Mouse (Mus musculus) CH12.LX (cell line): ENCODE results near the gene Pax5. TPM values are rescaled to one million over a fixed set of nuclear protein-coding genes. Genes with fewer than 3 reads are reported as not detected.

Experiments
- DNase-seq: peaks from one replicate; pipeline ENCODE4 v3.0.0-alpha.2; 2013; ENCODE audit errors: extremely low read depth
- H3K27ac ChIP-seq: 2 replicates; pipeline ENCODE4 v1.5.1; 2012; ENCODE audit warnings: low read depth, mild to moderate bottlenecking, control low read depth, moderate library complexity; ENCODE audit not compliant: insufficient read depth
- H3K27me3 ChIP-seq: replicated peaks from 2 replicates; pipeline ENCODE3; 2012; ENCODE audit warnings: inconsistent platforms
- H3K36me3 ChIP-seq, 2 experiments: replicated peaks in 1 of 2; 2 replicates each; pipeline versions ENCODE3 to v1.6.1; 2012; ENCODE audit warnings: inconsistent platforms in 1 of 2, low read length in 1 of 2, mild to moderate bottlenecking in 1 of 2, mixed read lengths in 1 of 2, moderate library complexity in 1 of 2; ENCODE audit not compliant: control insufficient read depth in 1 of 2, insufficient read depth in 1 of 2
- H3K4me1 ChIP-seq, 2 experiments: 2 replicates each; pipeline ENCODE4 v1.6.1; 2012; ENCODE audit warnings: inconsistent platforms in 1 of 2, moderate library complexity in 1 of 2; ENCODE audit not compliant: insufficient read depth in 2 of 2, control insufficient read depth in 1 of 2
- H3K4me2 ChIP-seq: 2 replicates; pipeline ENCODE4 v1.6.1; 2012; ENCODE audit warnings: low read depth, mild to moderate bottlenecking, control low read depth; ENCODE audit not compliant: poor library complexity, insufficient read depth, severe bottlenecking
- H3K4me3 ChIP-seq, 3 experiments: fragments of 150-350 bp in 1 of 3; sonication (generic) in 1 of 3; replicated peaks in 1 of 3; 2 replicates each; pipeline versions ENCODE3 to v1.5.1; 2011 to 2012; ENCODE audit warnings: low read depth in 2 of 3, low read length in 2 of 3, mild to moderate bottlenecking in 2 of 3, moderate library complexity in 2 of 3, control low read depth in 1 of 3, improper control_type of control experiment in 1 of 3, inconsistent platforms in 1 of 3, mixed read lengths in 1 of 3; ENCODE audit not compliant: poor library complexity in 1 of 3
- H3K79me2 ChIP-seq: replicated peaks from 2 replicates; pipeline ENCODE4 v1.6.1; 2012; ENCODE audit warnings: mild to moderate bottlenecking, moderate library complexity; ENCODE audit not compliant: control insufficient read depth, poor library complexity, insufficient read depth, severe bottlenecking; ENCODE audit errors: extremely low read depth
- H3K9ac ChIP-seq: 2 replicates; pipeline ENCODE4 v1.6.1; 2012; ENCODE audit warnings: low read depth, mild to moderate bottlenecking, control low read depth, moderate library complexity; ENCODE audit not compliant: insufficient read depth
- H3K9me3 ChIP-seq: replicated peaks from 2 replicates; pipeline ENCODE3; 2012; ENCODE audit warnings: low read length, inconsistent platforms, mixed read lengths
- BHLHE40 ChIP-seq: IDR thresholded peaks from 2 replicates; pipeline ENCODE4 v1.6.1; 2011; ENCODE audit warnings: mild to moderate bottlenecking, low read depth, low read length, improper control_type of control experiment
- CTCF ChIP-seq, 2 experiments: IDR thresholded peaks in 1 of 2; conservative IDR thresholded peaks in 1 of 2; 2 replicates each; pipeline ENCODE4 v1.5.1; 2011 to 2012; ENCODE audit warnings: low read depth in 2 of 2, low read length in 2 of 2, improper control_type of control experiment in 1 of 2, inconsistent platforms in 1 of 2, mild to moderate bottlenecking in 1 of 2, moderate library complexity in 1 of 2
- E2F4 ChIP-seq: IDR thresholded peaks from 2 replicates; pipeline ENCODE4 v1.6.1; 2011; ENCODE audit warnings: low read depth, low read length, improper control_type of control experiment; ENCODE audit not compliant: insufficient replicate concordance
- ETS1 ChIP-seq: conservative IDR thresholded peaks from 2 replicates; pipeline ENCODE4 v1.6.1; 2012; ENCODE audit warnings: low read depth, mild to moderate bottlenecking, inconsistent platforms, low read length, improper control_type of control experiment, moderate library complexity
- GABPA ChIP-seq: IDR thresholded peaks from 2 replicates; pipeline ENCODE4 v1.6.1; 2012; ENCODE audit warnings: low read depth, low read length, improper control_type of control experiment, inconsistent platforms; ENCODE audit not compliant: insufficient replicate concordance
- HCFC1 ChIP-seq: IDR thresholded peaks from 2 replicates; pipeline ENCODE4 v1.6.1; 2012; ENCODE audit warnings: low read depth, mild to moderate bottlenecking, inconsistent platforms, low read length, improper control_type of control experiment
- IRF4 ChIP-seq: IDR thresholded peaks from 2 replicates; pipeline ENCODE4 v1.6.1; 2014; ENCODE audit warnings: low read depth, mild to moderate bottlenecking, inconsistent platforms, low read length, improper control_type of control experiment
- JUN ChIP-seq: IDR thresholded peaks from 2 replicates; pipeline ENCODE4 v1.6.1; 2011; ENCODE audit warnings: low read depth, mild to moderate bottlenecking, low read length, improper control_type of control experiment, moderate library complexity; ENCODE audit not compliant: insufficient read depth
- KAT2A ChIP-seq: IDR thresholded peaks from 2 replicates; pipeline ENCODE4 v1.6.1; 2012; ENCODE audit warnings: low read length, improper control_type of control experiment, inconsistent platforms; ENCODE audit not compliant: insufficient replicate concordance
- MAX ChIP-seq: IDR thresholded peaks from 2 replicates; pipeline ENCODE4 v1.6.1; 2011; ENCODE audit warnings: low read length, improper control_type of control experiment
- MXI1 ChIP-seq: IDR thresholded peaks from 2 replicates; pipeline ENCODE4 v1.6.1; 2011; ENCODE audit warnings: mild to moderate bottlenecking, low read depth, low read length, improper control_type of control experiment
- NELFE ChIP-seq: IDR thresholded peaks from 2 replicates; pipeline ENCODE4 v1.6.1; 2011; ENCODE audit warnings: low read depth, low read length, improper control_type of control experiment
- NRF1 ChIP-seq: IDR thresholded peaks from 2 replicates; pipeline ENCODE4 v1.6.1; 2014; ENCODE audit warnings: low read depth, mild to moderate bottlenecking, inconsistent platforms, low read length, improper control_type of control experiment, moderate library complexity
- POLR2A ChIP-seq: IDR thresholded peaks from 2 replicates; pipeline ENCODE4 v1.6.1; 2011; ENCODE audit warnings: low read depth, mild to moderate bottlenecking, improper control_type of control experiment, low read length
- RAD21 ChIP-seq: IDR thresholded peaks from 2 replicates; pipeline ENCODE4 v1.6.1; 2011; ENCODE audit warnings: low read depth, mild to moderate bottlenecking, low read length, improper control_type of control experiment, moderate library complexity
- RCOR1 ChIP-seq: conservative IDR thresholded peaks from 2 replicates; pipeline ENCODE4 v1.6.1; 2012; ENCODE audit warnings: low read depth, mild to moderate bottlenecking, inconsistent platforms, low read length, improper control_type of control experiment
- SIN3A ChIP-seq: IDR thresholded peaks from 2 replicates; pipeline ENCODE4 v1.6.1; 2012; ENCODE audit warnings: low read length, improper control_type of control experiment, inconsistent platforms
- TBP ChIP-seq: conservative IDR thresholded peaks from 2 replicates; pipeline ENCODE4 v1.6.1; 2011; ENCODE audit warnings: low read depth, low read length, improper control_type of control experiment
- UBTF ChIP-seq: IDR thresholded peaks from 2 replicates; pipeline ENCODE4 v1.6.1; 2012; ENCODE audit warnings: low read depth, mild to moderate bottlenecking, inconsistent platforms, low read length, improper control_type of control experiment, moderate library complexity
- USF1 ChIP-seq: IDR thresholded peaks from 2 replicates; pipeline ENCODE4 v1.6.1; 2014; ENCODE audit warnings: low read depth, mild to moderate bottlenecking, inconsistent platforms, low read length, improper control_type of control experiment
- ZKSCAN1 ChIP-seq: IDR thresholded peaks from 2 replicates; pipeline ENCODE4 v1.6.1; 2012; ENCODE audit warnings: low read depth, inconsistent platforms, low read length, improper control_type of control experiment, borderline replicate concordance
- ZMIZ1 ChIP-seq: IDR thresholded peaks from 2 replicates; pipeline ENCODE4 v1.6.1; 2012; ENCODE audit warnings: low read depth, mild to moderate bottlenecking, inconsistent platforms, low read length, improper control_type of control experiment
- dilution Hi-C: fragments of 300-500 bp; cut with MboI; formaldehyde crosslinking; loops from 2 replicates; pipeline ENCODE4 v1.14.3; 2020; ENCODE audit warnings: low sequenced_read_pairs; ENCODE audit not compliant: extremely low pct_unique_long_range_greater_than_20kb, extremely low pct_ligation_motif_present
- in situ Hi-C: fragments of 300-500 bp; cut with MboI; formaldehyde crosslinking; loops from 3 replicates; pipeline ENCODE4 v1.14.3; 2019; ENCODE audit warnings: low sequenced_read_pairs, low pct_ligation_motif_present, low pct_unique_long_range_greater_than_20kb, mixed read lengths
- polyA plus RNA-seq: library from polyadenylated mRNA; unstranded; fragments of >175 nt; gene quantifications from 2 replicates; pipeline ENCODE4 v1.2.1, GENCODE M21; 2012; ENCODE audit warnings: low read depth; ENCODE audit not compliant: insufficient read length
- total RNA-seq, 2 experiments: library from RNA; depleted of rRNA; stranded (reverse); fragments of 300-350 nt in 1 of 2; fragments of >200 nt in 1 of 2; gene quantifications; 2 replicates each; pipeline ENCODE4 v1.2.3; 2012 to 2014

Gene Pax5
- total and polyA plus RNA-seq, 3 experiments, result 13.5 to 57.4 (median 21.8) TPM

DNA sequence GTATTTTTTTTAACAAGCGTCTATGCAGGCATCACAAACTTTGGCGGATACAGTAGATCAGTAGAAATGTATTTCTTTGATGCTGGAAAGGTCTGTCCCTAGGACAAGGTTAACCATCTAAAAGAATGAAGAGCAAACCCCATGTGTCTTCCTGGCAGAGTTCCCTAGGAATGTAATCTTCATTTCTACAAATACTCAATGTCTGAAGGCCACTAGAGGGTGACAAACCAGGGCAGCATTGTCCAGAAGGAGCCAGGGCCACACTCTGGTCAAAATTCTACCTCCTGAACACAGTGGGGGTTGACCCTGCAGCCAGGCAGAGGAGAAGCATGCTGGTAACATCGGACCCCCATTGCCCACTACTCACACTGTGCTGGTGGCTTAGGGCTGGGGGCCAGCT, 185.0 kb downstream of the Pax5 start:
- H3K27ac ChIP-seq, result no peak overlapping the region
- peaks cover 25 to 89% of the 10 kb centered on the region in 2 experiments for H3K36me3 ChIP-seq

GRCm38 (mm10) chr4:44518923-44519322, 191.4 kb downstream of the Pax5 start:
- Histone ChIP-seq H3K27me3 (no peaks in the 10 kb centered on the region), H3K36me3 (peaks cover 0 to 43% of the 10 kb centered on the region in 2 experiments), H3K27ac (no peak overlapping the region), H3K4me3 (no peak overlapping the region), H3K9ac (no peak overlapping the region), H3K9me3 (no peaks in the 10 kb centered on the region), H3K79me2 (no peaks in the 10 kb centered on the region), H3K4me1 (peaks cover 7 to 18% of the 10 kb centered on the region in 2 experiments; a peak in 3 of 4 replicates), H3K4me2 (no peak overlapping the region)
- TF ChIP-seq E2F4 (no peak), IRF4 (no peak), SIN3A (no peak), RAD21 (no peak), TBP (no peak), JUN (no peak)
- in situ Hi-C loops (no loop called here), dilution Hi-C loops (no loop called here)
- DNase-seq, result no peak

More for the DNA sequence above, 185.0 kb downstream of the Pax5 start:
- no peak overlapping the region for H3K9ac ChIP-seq
- peaks cover 0 to 18% of the 10 kb centered on the region in 2 experiments; a peak in 2 of 4 replicates for H3K4me1 ChIP-seq
- no peaks in the 10 kb centered on the region for H3K9me3 ChIP-seq
- dilution Hi-C loops (no loop called here), in situ Hi-C loops (no loop called here)
- no peak for DNase-seq
- no peaks in the 10 kb centered on the region for H3K79me2 ChIP-seq
- H3K27me3 ChIP-seq, result no peaks in the 10 kb centered on the region
- H3K4me3 ChIP-seq, result no peak overlapping the region
- TF ChIP-seq NELFE (no peak), NRF1 (no peak), MAX (no peak), UBTF (no peak), GABPA (no peak), CTCF (conservative IDR thresholded peaks at IDR 0.05 in 1 of 2, IDR thresholded peaks at IDR 0.05 in 1 of 2; ENCODE audit: low read depth in 2 of 2, low read length in 2 of 2) (no peak; a peak in 1 of 4 replicates), MXI1 (no peak), USF1 (no peak), JUN (no peak), TBP (no peak), KAT2A (no peak), ZMIZ1 (no peak), POLR2A (no peak), BHLHE40 (no peak), SIN3A (no peak), RCOR1 (no peak), ZKSCAN1 (no peak), ETS1 (no peak), HCFC1 (no peak)
- H3K4me2 ChIP-seq, result no peak overlapping the region
